In genomic region chr19:42906328-42906727, GRCm38 (mm10) we compare ENCODE assay signal across 21 mouse cellular contexts.
DNase-seq lines count a peak whose midpoint lies in the region; ATAC-seq and TF ChIP-seq lines count a peak whose summit lies in the region.
"Had no signal": no experiment of that assay in that cellular context is flagged by ENCODE, and none has a peak within 500 bp of the region (broad histone marks: within the 10 kb centered on the region; RNA-seq: fewer than 3 reads in every experiment).

No protein-coding gene starts in this region.

- no peak for ATAC-seq in forebrain, postnatal 0 days
- ATAC-seq: activated CD4-positive, CD25-positive, alpha-beta regulatory T cell, adult 4 months; forebrain, embryonic 13.5 days; forebrain, embryonic 15.5 days had no signal

- H3K36me3 ChIP-seq in ES-E14 (ENCODE audit: control insufficient read depth, insufficient read depth, low read length, poor library complexity, severe bottlenecking): no peaks in the 10 kb centered on the region
- no peaks in the 10 kb centered on the region for H3K36me3 ChIP-seq in embryonic facial prominence, embryonic 10.5 days (replicated peaks)
- no peaks in the 10 kb centered on the region for H3K36me3 ChIP-seq in forebrain, postnatal 0 days (ENCODE audit: insufficient read depth)
- H3K36me3 ChIP-seq: embryonic facial prominence, embryonic 12.5 days; forebrain, embryonic 15.5 days had no signal

- in situ Hi-C loops in ES-E14 (cut with MboI; ENCODE audit: low sequenced_read_pairs in 2 of 2, unreplicated experiment in 2 of 2): no loop called here

- no peaks in the 10 kb centered on the region; a peak in 1 of 4 replicates for H3K4me1 ChIP-seq in ES-E14 (ENCODE audit: control insufficient read depth in 2 of 2, insufficient read depth in 2 of 2, low read length in 2 of 2, poor library complexity in 1 of 2)
- H3K4me1 ChIP-seq in embryonic facial prominence, embryonic 10.5 days: peaks cover 47% of the 10 kb centered on the region
- peaks cover 25% of the 10 kb centered on the region for H3K4me1 ChIP-seq in forebrain, postnatal 0 days (ENCODE audit: insufficient read depth)

- H3K4me3 ChIP-seq in ES-E14 (ENCODE audit: insufficient read depth in 1 of 2, low read depth in 1 of 2, low read length in 2 of 2, poor library complexity in 1 of 2, severe bottlenecking in 1 of 2): no peak overlapping the region
- H3K4me3 ChIP-seq in embryonic facial prominence, embryonic 10.5 days: no peak overlapping the region
- H3K4me3 ChIP-seq in forebrain, postnatal 0 days (ENCODE audit: low read depth, low read length): no peak overlapping the region
- H3K4me3 ChIP-seq: embryonic facial prominence, embryonic 12.5 days; forebrain, embryonic 13.5 days; forebrain, embryonic 15.5 days had no signal

- DNase-seq in ES-CJ7 (ENCODE audit: low read depth, low spot score) (peak; percentile 91), ES-E14 (ENCODE audit: low read depth, low spot score) (peak; percentile 34), WW6 (ENCODE audit: low read depth, low spot score) (peak; percentile 47)
- no peak for DNase-seq in embryonic facial prominence, embryonic 10.5 days (ENCODE audit: low spot score)
- no peak for DNase-seq in left cerebral cortex, adult 18-20 months (ENCODE audit: low spot score in 2 of 2)
- DNase-seq in forebrain, postnatal 0 days: no peak
- DNase-seq in left cerebral cortex, adult 11 months (ENCODE audit: low spot score): no peak
- DNase-seq: adrenal gland, adult 2 months; adrenal gland, postnatal 10 days; adrenal gland, postnatal 25 days; cerebellum, adult 11 months; cerebellum, adult 18-20 months; cerebellum, adult 8-10 months; cerebellum, adult 9-11 months; cerebellum, postnatal 14 days; cerebellum, postnatal 36 days; embryo, embryonic 11 days had no signal

- H3K27ac ChIP-seq in ES-E14 (ENCODE audit: insufficient read depth, low read depth, low read length, poor library complexity, severe bottlenecking): no peak overlapping the region
- 0 out of 2 replicates have a peak overlapping the region, but pooled peaks have one; percentile 25 for H3K27ac ChIP-seq in embryonic facial prominence, embryonic 10.5 days (replicated peaks)
- no peak overlapping the region for H3K27ac ChIP-seq in forebrain, postnatal 0 days (ENCODE audit: low read depth, low read length)
- H3K27ac ChIP-seq: embryonic facial prominence, embryonic 12.5 days; forebrain, embryonic 13.5 days; forebrain, embryonic 15.5 days had no signal

- no peak for TF ChIP-seq CTCF in forebrain, postnatal 0 days (IDR thresholded peaks at IDR 0.05; ENCODE audit: low read depth)

- no peak overlapping the region for H3K4me2 ChIP-seq in forebrain, postnatal 0 days (ENCODE audit: low read depth)
- H3K4me2 ChIP-seq: embryonic facial prominence, embryonic 12.5 days; forebrain, embryonic 13.5 days; forebrain, embryonic 15.5 days had no signal

- H3K9me3 ChIP-seq in ES-E14 (ENCODE audit: control insufficient read depth, insufficient read depth, low read depth, low read length): no peaks in the 10 kb centered on the region
- H3K9me3 ChIP-seq in embryonic facial prominence, embryonic 10.5 days: no peaks in the 10 kb centered on the region
- no peaks in the 10 kb centered on the region for H3K9me3 ChIP-seq in forebrain, postnatal 0 days (ENCODE audit: low read length)
- H3K9me3 ChIP-seq: embryonic facial prominence, embryonic 12.5 days; forebrain, embryonic 13.5 days; forebrain, embryonic 15.5 days had no signal

- no peak overlapping the region for H3K9ac ChIP-seq in ES-E14 (ENCODE audit: insufficient read depth, low read depth, low read length, poor library complexity, severe bottlenecking)
- H3K9ac ChIP-seq in forebrain, postnatal 0 days: no peak overlapping the region
- H3K9ac ChIP-seq: embryonic facial prominence, embryonic 12.5 days; forebrain, embryonic 13.5 days; forebrain, embryonic 15.5 days had no signal

- H3K27me3 ChIP-seq in embryonic facial prominence, embryonic 10.5 days (replicated peaks; ENCODE audit: low read depth, poor library complexity, severe bottlenecking): no peaks in the 10 kb centered on the region
- no peaks in the 10 kb centered on the region for H3K27me3 ChIP-seq in forebrain, postnatal 0 days (ENCODE audit: insufficient read depth, low read length)
- H3K27me3 ChIP-seq: embryonic facial prominence, embryonic 12.5 days; forebrain, embryonic 13.5 days; forebrain, embryonic 15.5 days had no signal

- WGBS in embryonic facial prominence, embryonic 10.5 days: 66% methylated on average over 5 of the region's 5 CpGs
- 76% methylated on average over 5 of the region's 5 CpGs for WGBS in forebrain, postnatal 0 days

TF ChIP-seq in ES-E14, 5 proteins besides CTCF, POLR2A, EP300 and RAD21:
- no peak for TF ChIP-seq ZC3H11A (IDR thresholded peaks at IDR 0.05; ENCODE audit: borderline replicate concordance, low read depth, low read length)
- no peak for TF ChIP-seq HCFC1 (IDR thresholded peaks at IDR 0.05; ENCODE audit: borderline replicate concordance, insufficient read depth, low read length)
- no peak for TF ChIP-seq CHD2 (IDR thresholded peaks at IDR 0.05; ENCODE audit: low read depth, low read length)
- TF ChIP-seq ZNF384 (IDR thresholded peaks at IDR 0.05; ENCODE audit: low read depth, low read length): no peak
- TF ChIP-seq MAFK (IDR thresholded peaks at IDR 0.05; ENCODE audit: insufficient read depth, low read depth, low read length): no peak
TF ChIP-seq in ES-E14: peak in this region for 0.

Comparison
In these comparisons a context has a peak if more than half of its experiments do, and no peak if none do; other contexts are left out.
1. DNase-seq: peak in ES-CJ7 (single experiment), ES-E14 (single experiment) and WW6 (single experiment); none in embryonic facial prominence, embryonic 10.5 days (single experiment), left cerebral cortex, adult 18-20 months (0 of 2), forebrain, postnatal 0 days (single experiment) and left cerebral cortex, adult 11 months (single experiment).